Mouse (Mus musculus) left cerebral cortex, adult 2 months (tissue): ENCODE results near the gene Ece1. TPM values are rescaled to one million over a fixed set of nuclear protein-coding genes. Genes with fewer than 3 reads are reported as not detected.

Source experiments
- DNase-seq, 2 experiments: peaks; one replicate each; pipeline ENCODE4 v3.0.0; 2021 to 2022; ENCODE audit warnings: low spot score in 2 of 2, mixed read lengths in 1 of 2; ENCODE audit errors: extremely low spot score in 1 of 2
- H3K27ac ChIP-seq: fragments of 200-600 bp; 2 replicates; pipeline ENCODE4 v1.8.1; 2022
- H3K4me3 ChIP-seq: fragments of 200-600 bp; 2 replicates; pipeline ENCODE4 v1.8.1; 2022
- CTCF ChIP-seq: fragments of 200-600 bp; IDR thresholded peaks from 2 replicates; pipeline ENCODE4 v1.8.1; 2022; ENCODE audit warnings: antibody characterized with exemption, mild to moderate bottlenecking, moderate library complexity
- intact Hi-C: fragments of 180-260 bp; cut with DNase I; formaldehyde crosslinking; loops from one replicate; pipeline ENCODE4 v1.15.1; 2025
- total RNA-seq, 2 experiments: library from RNA; stranded (reverse); gene quantifications; 2 replicates each; pipeline ENCODE4 v1.2.3; 2021

Ece1 gene
- total RNA-seq, 2 experiments from 2014 or later: 83.7 to 98.1 TPM

- no peak for DNase-seq
- Histone ChIP-seq H3K27ac (no peak overlapping the region), H3K4me3 (no peak overlapping the region)
- intact Hi-C loops: no loop called here
- TF ChIP-seq CTCF: no peak
Observed at GRCm38 (mm10) chr4:137909471-137909870, 47.4 kb downstream of the Ece1 start.

GRCm38 (mm10) chr4:137910382-137911009, 48.5 kb downstream of the Ece1 start:
- H3K4me3 ChIP-seq: no peak overlapping the region
- intact Hi-C loops: no loop called here
- no peak overlapping the region for H3K27ac ChIP-seq
- DNase-seq: no peak
- TF ChIP-seq CTCF: peak; percentile 46

DNA sequence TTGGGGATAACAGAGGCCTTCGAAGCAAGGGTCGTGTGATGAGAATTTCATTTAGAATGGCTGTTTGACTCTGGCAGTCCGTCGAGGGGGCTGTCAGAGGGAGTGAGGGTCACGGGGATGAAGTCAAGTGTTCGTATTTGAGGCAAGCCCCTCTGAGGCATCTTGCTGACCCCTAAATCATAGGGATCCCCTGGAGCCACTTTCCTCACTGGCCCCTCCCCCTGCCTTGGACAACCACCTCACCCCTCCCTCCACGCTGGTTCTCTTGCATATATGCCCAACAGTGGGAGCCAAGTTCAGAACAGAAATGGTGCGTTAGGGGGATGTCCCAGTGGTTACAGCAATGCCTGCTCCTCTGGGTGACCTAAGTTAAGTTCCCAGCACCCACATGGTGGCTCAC, 49.6 kb downstream of the Ece1 start:
- no peak overlapping the region for H3K27ac ChIP-seq
- no peak overlapping the region for H3K4me3 ChIP-seq
- TF ChIP-seq CTCF: no peak
- DNase-seq: no peak
- intact Hi-C loops: no loop called here

- no peak for TF ChIP-seq CTCF
- H3K4me3 ChIP-seq: peak overlapping the region; percentile 52
- no peak for DNase-seq
- intact Hi-C loops: no loop called here
- no peak overlapping the region for H3K27ac ChIP-seq
Observed at GRCm38 (mm10) chr4:137912768-137913305, 50.8 kb downstream of the Ece1 start.

- peak in 1 of 2 experiments; percentile 44 for DNase-seq
- intact Hi-C loops: no loop called here
- no peak overlapping the region for H3K27ac ChIP-seq
Observed at GRCm38 (mm10) chr4:137913321-137914057, 51.5 kb downstream of the Ece1 start.

GRCm38 (mm10) chr4:137917591-137917990, 55.6 kb downstream of the Ece1 start:
- intact Hi-C loops: no loop called here
- no peak for DNase-seq
- no peak for TF ChIP-seq CTCF
- Histone ChIP-seq H3K27ac (no peak overlapping the region), H3K4me3 (no peak overlapping the region)

More at GRCm38 (mm10) chr4:137913321-137914057, 51.5 kb downstream of the Ece1 start:
- H3K4me3 ChIP-seq: peak overlapping the region; percentile 52
- TF ChIP-seq CTCF: no peak

DNA sequence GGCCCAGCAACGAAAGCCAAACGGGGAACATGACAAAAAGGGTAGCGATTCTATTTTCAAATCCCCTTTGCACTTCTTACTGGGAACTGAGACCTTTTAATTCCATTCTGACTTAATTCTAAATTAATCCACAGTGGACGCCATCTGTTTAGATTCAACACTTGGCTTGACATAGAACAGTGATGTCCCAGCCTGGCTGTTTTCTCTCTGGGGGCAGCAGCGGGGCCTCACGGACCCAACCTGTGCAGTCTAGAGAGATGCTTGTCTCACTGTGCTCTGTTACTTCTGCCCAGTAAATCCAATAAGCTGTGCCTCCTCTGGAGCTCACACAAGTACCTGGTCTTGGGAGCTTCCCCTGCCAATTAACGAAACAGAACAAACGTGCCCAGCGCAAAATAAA, 56.5 kb downstream of the Ece1 start:
- no peak for DNase-seq
- Histone ChIP-seq H3K4me3 (no peak overlapping the region), H3K27ac (no peak overlapping the region)
- no peak for TF ChIP-seq CTCF
- intact Hi-C loops: no loop called here

DNA sequence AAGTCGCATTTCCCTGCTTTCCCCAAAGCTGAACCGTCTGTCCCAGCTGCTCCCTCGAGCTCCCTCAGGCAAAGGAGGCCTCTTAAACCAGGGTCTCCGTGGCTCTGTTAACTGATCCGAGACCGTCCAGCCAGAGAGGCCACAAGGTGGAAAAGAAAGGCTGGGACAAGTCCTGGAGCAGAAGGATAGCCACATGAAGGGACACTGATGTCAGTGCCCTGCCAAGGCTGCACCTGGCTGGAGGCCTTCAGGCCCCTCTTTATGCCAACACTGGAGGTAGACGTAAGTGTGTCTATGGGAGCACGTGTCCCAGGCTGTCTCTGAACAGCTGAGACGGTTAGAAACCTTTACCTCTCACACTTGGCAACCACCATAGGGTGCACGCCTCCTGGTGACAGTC, 57.1 kb downstream of the Ece1 start:
- H3K4me3 ChIP-seq: no peak overlapping the region
- TF ChIP-seq CTCF: no peak
- intact Hi-C loops: no loop called here
- DNase-seq: no peak
- no peak overlapping the region for H3K27ac ChIP-seq

DNA sequence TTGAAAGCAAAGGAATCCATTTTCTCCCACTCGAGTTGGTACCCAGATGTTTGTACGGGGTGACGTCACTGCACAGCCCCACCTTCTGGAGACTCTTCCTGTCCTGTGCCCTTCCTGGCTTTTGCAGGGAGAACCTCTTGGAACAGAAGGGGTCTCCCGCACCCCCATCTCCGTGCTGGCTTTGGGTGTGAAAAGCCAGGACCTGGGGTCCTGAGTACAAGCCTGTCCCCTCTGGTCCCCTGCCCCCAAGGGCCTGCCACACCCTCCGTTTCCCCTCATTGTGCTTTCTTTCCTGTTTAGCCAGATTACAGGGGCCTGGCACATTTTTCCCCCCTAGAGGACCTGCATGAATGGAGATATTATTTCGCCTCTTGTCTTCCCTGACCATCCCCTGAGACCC, 58.0 kb downstream of the Ece1 start:
- intact Hi-C loops: no loop called here

DNA sequence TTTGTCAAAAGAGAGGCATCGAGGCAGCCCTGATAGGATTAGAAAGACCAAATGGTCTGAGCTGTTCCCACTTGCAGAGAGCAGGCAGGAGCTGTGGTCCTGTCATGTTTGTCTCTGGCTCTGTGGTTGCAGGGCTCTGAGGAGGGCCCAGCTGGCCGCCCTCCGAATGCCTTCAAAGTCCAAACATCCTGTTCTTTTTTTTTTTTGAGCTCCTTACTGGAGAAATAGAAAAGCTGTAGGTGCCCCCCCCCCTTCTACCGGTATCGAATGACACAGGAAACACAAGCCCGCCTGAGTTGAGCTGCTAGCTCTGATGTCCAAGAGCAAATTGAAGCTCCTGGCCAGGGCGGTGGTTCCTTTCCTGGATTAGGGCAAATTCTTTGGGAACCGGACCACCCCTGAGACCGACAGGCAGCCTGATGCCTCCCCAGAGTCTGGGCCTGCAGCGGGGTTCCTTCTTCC, 58.5 kb downstream of the Ece1 start:
- no peak for DNase-seq
- intact Hi-C loops: no loop called here
- H3K4me3 ChIP-seq: peak overlapping the region; percentile 22; the same call in 1 of the 2 replicates
- TF ChIP-seq CTCF: no peak
- H3K27ac ChIP-seq: peak overlapping the region; percentile 76

More for the DNA sequence above, 58.0 kb downstream of the Ece1 start:
- no peak overlapping the region for H3K4me3 ChIP-seq
- peak overlapping the region; percentile 69 for H3K27ac ChIP-seq
- no peak for DNase-seq
- no peak for TF ChIP-seq CTCF

DNA sequence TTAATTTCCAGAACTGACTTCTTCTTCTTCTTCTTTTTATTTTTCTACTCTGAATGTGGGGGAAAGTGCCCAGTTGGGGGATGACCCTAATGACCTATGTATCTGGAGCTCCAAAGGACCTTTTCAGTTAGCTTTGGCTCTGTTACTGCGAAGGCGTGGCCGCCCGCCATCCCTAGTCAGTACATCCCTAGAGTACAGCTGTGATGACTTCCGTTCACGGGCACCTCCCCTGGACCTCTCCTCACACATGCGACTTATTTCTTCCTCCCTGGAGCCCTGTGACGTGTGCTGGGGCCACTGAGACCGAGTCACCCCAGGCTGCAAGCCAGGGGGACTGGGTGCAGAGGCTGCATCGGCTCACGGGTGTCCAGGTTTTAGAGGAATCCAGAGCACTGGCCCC, 59.5 kb downstream of the Ece1 start:
- DNase-seq: no peak
- Histone ChIP-seq H3K27ac (peak overlapping the region; percentile 11; the same call in 1 of the 2 replicates), H3K4me3 (no peak overlapping the region)
- intact Hi-C loops: no loop called here
- no peak for TF ChIP-seq CTCF

DNA sequence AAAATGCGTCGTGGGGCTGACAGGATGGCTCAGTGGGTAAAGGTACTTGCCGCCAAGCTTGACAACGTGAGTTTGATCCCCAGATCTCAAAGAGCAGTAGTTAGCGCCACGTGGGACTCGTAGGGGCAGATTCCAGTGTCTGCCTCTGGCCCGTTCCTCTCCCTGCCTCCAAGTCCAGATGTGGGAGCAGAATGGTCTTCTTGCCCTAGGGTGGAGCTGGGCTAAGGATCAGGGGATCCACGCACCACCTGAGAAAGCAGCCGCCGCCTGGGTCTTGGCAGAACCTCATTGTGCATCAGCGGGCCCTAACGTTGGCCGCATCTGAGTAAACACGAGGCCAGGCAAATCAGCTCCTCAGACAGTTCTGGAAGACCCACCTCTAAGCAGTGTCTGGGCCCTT, 61.0 kb downstream of the Ece1 start:
- no peak for DNase-seq
- intact Hi-C loops: no loop called here
- no peak for TF ChIP-seq CTCF
- no peak overlapping the region for H3K27ac ChIP-seq
- H3K4me3 ChIP-seq: no peak overlapping the region

- Histone ChIP-seq H3K27ac (no peak overlapping the region), H3K4me3 (no peak overlapping the region)
- intact Hi-C loops: no loop called here
- DNase-seq: no peak
- no peak for TF ChIP-seq CTCF
Observed at GRCm38 (mm10) chr4:137925176-137925575, 63.1 kb downstream of the Ece1 start.
